Mouse (Mus musculus): Measurements from ENCODE around the gene Bnipl. TPM values are rescaled to one million over a fixed set of nuclear protein-coding genes. Genes with fewer than 3 reads are reported as not detected.

Gene Bnipl
- polyA plus RNA-seq, 1 experiment from 2014 or later, result 0.17 TPM

- H3K4me3 ChIP-seq (replicated peaks), result no peak overlapping the region
- H3K4me1 ChIP-seq (replicated peaks), result peaks cover 30% of the 10 kb centered on the region
- no peak overlapping the region for H3K4me2 ChIP-seq (replicated peaks)
- no peaks in the 10 kb centered on the region for H3K27me3 ChIP-seq
- no peak overlapping the region for H3K27ac ChIP-seq
- no peaks in the 10 kb centered on the region for H3K9me3 ChIP-seq
- WGBS, result 93% methylated on average over 7 of the region's 7 CpGs
- ATAC-seq, result no peak
- H3K36me3 ChIP-seq, result peaks cover 61% of the 10 kb centered on the region
- no peak overlapping the region for H3K9ac ChIP-seq (replicated peaks)
Measured at GRCm38 (mm10) chr3:95232771-95233170, 18.2 kb downstream of the Bnipl start.

- WGBS, result 85% methylated on average over 13 of the region's 13 CpGs
- Histone ChIP-seq H3K4me3 (replicated peaks) (peak within 1 kb of the TSS; percentile 91), H3K4me1 (replicated peaks) (peaks cover 37% of the 10 kb centered on the region), H3K36me3 (peaks cover 50% of the 10 kb centered on the region), H3K9ac (replicated peaks) (peak within 1 kb of the TSS; percentile 94), H3K4me2 (replicated peaks) (peak within 1 kb of the TSS; percentile 89), H3K27ac (peak within 1 kb of the TSS; percentile 97), H3K9me3 (no peaks in the 10 kb centered on the region), H3K27me3 (no peaks in the 10 kb centered on the region)
- ATAC-seq, result no peak
Measured at GRCm38 (mm10) chr3:95231298-95232221, 19.4 kb downstream of the Bnipl start, which contains the start of gene Mllt11. Mllt11 (minus strand) TSS chr3:95232171.

- peak overlapping the region; percentile 94 for H3K9ac ChIP-seq (replicated peaks)
- no peaks in the 10 kb centered on the region for H3K27me3 ChIP-seq
- no peaks in the 10 kb centered on the region for H3K9me3 ChIP-seq
- H3K4me3 ChIP-seq (replicated peaks), result peak overlapping the region; percentile 91
- 36% methylated on average over 8 of the region's 8 CpGs for WGBS
- H3K4me1 ChIP-seq (replicated peaks), result peaks cover 46% of the 10 kb centered on the region
- peak overlapping the region; percentile 97 for H3K27ac ChIP-seq
- H3K36me3 ChIP-seq, result peaks cover 45% of the 10 kb centered on the region
- H3K4me2 ChIP-seq (replicated peaks), result peak overlapping the region; percentile 89
- peak; percentile 21 for ATAC-seq
Measured at GRCm38 (mm10) chr3:95230495-95231297, 20.3 kb downstream of the Bnipl start.

GRCm38 (mm10) chr3:95229781-95230494, 21.1 kb downstream of the Bnipl start:
- peak overlapping the region; percentile 89 for H3K4me2 ChIP-seq (replicated peaks)
- peak overlapping the region; percentile 94 for H3K9ac ChIP-seq (replicated peaks)
- 1% methylated on average over 13 of the region's 13 CpGs for WGBS
- no peaks in the 10 kb centered on the region for H3K9me3 ChIP-seq
- H3K36me3 ChIP-seq, result peaks cover 45% of the 10 kb centered on the region
- peak; percentile 12; the same call in 1 of the 2 replicates for ATAC-seq
- H3K27me3 ChIP-seq, result no peaks in the 10 kb centered on the region
- peak overlapping the region; percentile 97 for H3K27ac ChIP-seq
- peaks cover 53% of the 10 kb centered on the region for H3K4me1 ChIP-seq (replicated peaks)
- peak overlapping the region; percentile 91 for H3K4me3 ChIP-seq (replicated peaks)

- Histone ChIP-seq H3K4me1 (replicated peaks) (peaks cover 61% of the 10 kb centered on the region), H3K27me3 (no peaks in the 10 kb centered on the region), H3K9me3 (no peaks in the 10 kb centered on the region), H3K4me3 (replicated peaks) (peak overlapping the region; percentile 91), H3K4me2 (replicated peaks) (peak overlapping the region; percentile 89), H3K27ac (peak overlapping the region; percentile 97), H3K36me3 (peaks cover 42% of the 10 kb centered on the region), H3K9ac (replicated peaks) (peak overlapping the region; percentile 94)
- ATAC-seq, result peak; percentile 14
- WGBS, result under 1% methylated on average over 42 of the region's 43 CpGs
Measured at GRCm38 (mm10) chr3:95228894-95229780, 21.9 kb downstream of the Bnipl start.

- Histone ChIP-seq H3K27ac (peak within 1 kb of the TSS; percentile 97), H3K4me2 (replicated peaks) (peak within 1 kb of the TSS; percentile 89), H3K4me3 (replicated peaks) (peak within 1 kb of the TSS; percentile 91), H3K36me3 (peaks cover 41% of the 10 kb centered on the region), H3K27me3 (no peaks in the 10 kb centered on the region), H3K4me1 (replicated peaks) (peaks cover 63% of the 10 kb centered on the region), H3K9ac (replicated peaks) (peak within 1 kb of the TSS; percentile 94), H3K9me3 (no peaks in the 10 kb centered on the region)
- peak; percentile 93 for ATAC-seq
- under 1% methylated on average over 63 of the region's 64 CpGs for WGBS
Measured at GRCm38 (mm10) chr3:95228148-95228893, 22.7 kb downstream of the Bnipl start, which contains the start of gene Cdc42se1. Cdc42se1 (plus strand) TSS chr3:95228732.

GRCm38 (mm10) chr3:95227214-95227613, 23.8 kb downstream of the Bnipl start:
- Histone ChIP-seq H3K36me3 (peaks cover 41% of the 10 kb centered on the region), H3K27ac (peak overlapping the region; percentile 97), H3K4me3 (replicated peaks) (peak overlapping the region; percentile 91), H3K9me3 (no peaks in the 10 kb centered on the region), H3K9ac (replicated peaks) (peak overlapping the region; percentile 94), H3K4me2 (replicated peaks) (peak overlapping the region; percentile 89), H3K4me1 (replicated peaks) (peaks cover 67% of the 10 kb centered on the region), H3K27me3 (no peaks in the 10 kb centered on the region)
- WGBS, result 21% methylated on average over 1 of the region's 1 CpGs
- ATAC-seq, result no peak

GRCm38 (mm10) chr3:95224295-95224694, 26.7 kb downstream of the Bnipl start:
- Histone ChIP-seq H3K36me3 (peaks cover 56% of the 10 kb centered on the region), H3K4me1 (replicated peaks) (peaks cover 42% of the 10 kb centered on the region), H3K27me3 (no peaks in the 10 kb centered on the region), H3K27ac (no peak overlapping the region), H3K9ac (replicated peaks) (peak overlapping the region; percentile 29; the same call in 1 of the 2 replicates), H3K9me3 (no peaks in the 10 kb centered on the region), H3K4me3 (replicated peaks) (peak overlapping the region; percentile 14; the same call in 1 of the 2 replicates), H3K4me2 (replicated peaks) (peak overlapping the region; percentile 89)
- 22% methylated on average over 6 of the region's 6 CpGs for WGBS
- no peak for ATAC-seq

- Histone ChIP-seq H3K4me3 (replicated peaks) (no peak overlapping the region), H3K4me1 (replicated peaks) (peaks cover 49% of the 10 kb centered on the region), H3K4me2 (replicated peaks) (no peak overlapping the region), H3K27me3 (no peaks in the 10 kb centered on the region), H3K9ac (replicated peaks) (no peak overlapping the region), H3K9me3 (no peaks in the 10 kb centered on the region), H3K36me3 (peaks cover 66% of the 10 kb centered on the region), H3K27ac (no peak overlapping the region)
- WGBS, result 98% methylated on average over 2 of the region's 2 CpGs
- no peak for ATAC-seq
Measured at GRCm38 (mm10) chr3:95223041-95223440, 28.0 kb downstream of the Bnipl start.

- H3K4me3 ChIP-seq (replicated peaks), result peak overlapping the region; percentile 71
- H3K4me1 ChIP-seq (replicated peaks), result peaks cover 28% of the 10 kb centered on the region
- peaks cover 62% of the 10 kb centered on the region for H3K36me3 ChIP-seq
- no peak for ATAC-seq
- WGBS, result 78% methylated on average over 6 of the region's 6 CpGs
- no peak overlapping the region for H3K9ac ChIP-seq (replicated peaks)
- H3K9me3 ChIP-seq, result no peaks in the 10 kb centered on the region
- peak overlapping the region; percentile 62 for H3K4me2 ChIP-seq (replicated peaks)
- no peaks in the 10 kb centered on the region for H3K27me3 ChIP-seq
- peak overlapping the region; percentile 96 for H3K27ac ChIP-seq
Measured at GRCm38 (mm10) chr3:95218466-95219137, 32.4 kb downstream of the Bnipl start.

Measured in midbrain, embryonic 13.5 days (tissue).